Mouse (Mus musculus) intestine, embryonic 15.5 days (tissue): Measurements from ENCODE around the gene Ssmem1. TPM values are rescaled to one million over a fixed set of nuclear protein-coding genes. Genes with fewer than 3 reads are reported as not detected.
A peak's percentile ranks its signal among the peaks of the same experiment; 100 is the strongest.

Source experiments
- ATAC-seq: fragments of 200-750 bp; cut with Nextera tagmentation; 2 replicates; pipeline ENCODE4 v1.8.0; 2017; ENCODE audit warnings: moderate TSS enrichment, moderate library complexity
- H3K27ac ChIP-seq: fragments of 300-500 bp; sonication (generic); 2 replicates; pipeline ENCODE4 v1.5.1; 2015; ENCODE audit warnings: mild to moderate bottlenecking, inconsistent platforms
- H3K27me3 ChIP-seq: fragments of 300-500 bp; sonication (generic); replicated peaks from 2 replicates; pipeline ENCODE4 v1.6.1; 2015; ENCODE audit warnings: inconsistent platforms
- H3K36me3 ChIP-seq: fragments of 300-500 bp; sonication (generic); 2 replicates; pipeline ENCODE4 v1.6.1; 2015; ENCODE audit warnings: inconsistent platforms
- H3K4me1 ChIP-seq: fragments of 300-500 bp; sonication (generic); replicated peaks from 2 replicates; pipeline ENCODE4 v1.6.1; 2015; ENCODE audit warnings: inconsistent platforms
- H3K4me2 ChIP-seq: fragments of 300-500 bp; sonication (generic); replicated peaks from 2 replicates; pipeline ENCODE4 v1.6.1; 2015; ENCODE audit warnings: mild to moderate bottlenecking, inconsistent platforms
- H3K4me3 ChIP-seq: fragments of 300-500 bp; sonication (generic); replicated peaks from 2 replicates; pipeline ENCODE4 v1.5.1; 2015; ENCODE audit warnings: inconsistent platforms
- H3K9ac ChIP-seq: fragments of 300-500 bp; sonication (generic); 2 replicates; pipeline ENCODE4 v1.6.1; 2015; ENCODE audit warnings: inconsistent platforms
- H3K9me3 ChIP-seq: fragments of 300-500 bp; sonication (generic); 2 replicates; pipeline ENCODE4 v1.6.1; 2016; ENCODE audit warnings: inconsistent platforms
- WGBS: fragments of 180-500 bp; shearing (Covaris S2); methylation state at CpG from one replicate; pipeline ENCODE4 v1.1.7; 2015; 5-methylcytosine and 5-hydroxymethylcytosine counted together
- polyA plus RNA-seq: library from polyadenylated mRNA; unstranded; fragments of >200 nt; fragmentation: Nextera tagmentation; extraction: Ambion mirVana; gene quantifications from 2 replicates; pipeline ENCODE4 v1.2.1, GENCODE M21; 2015

Gene Ssmem1
- polyA plus RNA-seq, 1 experiment from 2014 or later, result not detected

GRCm38 (mm10) chr6:30477784-30478183, 31.9 kb upstream of the Ssmem1 start:
- Histone ChIP-seq H3K4me2 (no peak overlapping the region), H3K9me3 (no peaks in the 10 kb centered on the region), H3K4me1 (peaks cover 16% of the 10 kb centered on the region; the same call in 1 of the 2 replicates), H3K4me3 (no peak overlapping the region), H3K36me3 (peaks cover 9% of the 10 kb centered on the region), H3K9ac (no peak overlapping the region), H3K27ac (no peak overlapping the region), H3K27me3 (no peaks in the 10 kb centered on the region)
- peak; percentile 28; the same call in 1 of the 2 replicates for ATAC-seq
- WGBS, result 72% methylated on average over 6 of the region's 6 CpGs

GRCm38 (mm10) chr6:30479418-30479817, 30.2 kb upstream of the Ssmem1 start:
- no peaks in the 10 kb centered on the region for H3K9me3 ChIP-seq
- no peaks in the 10 kb centered on the region for H3K27me3 ChIP-seq
- H3K4me3 ChIP-seq, result no peak overlapping the region
- H3K27ac ChIP-seq, result no peak overlapping the region
- peaks cover 11% of the 10 kb centered on the region for H3K36me3 ChIP-seq
- no peak overlapping the region for H3K4me2 ChIP-seq
- peaks cover 16% of the 10 kb centered on the region; the same call in 1 of the 2 replicates for H3K4me1 ChIP-seq
- WGBS, result 69% methylated on average over 3 of the region's 3 CpGs
- H3K9ac ChIP-seq, result no peak overlapping the region
- ATAC-seq, result no peak

GRCm38 (mm10) chr6:30482908-30483307, 26.7 kb upstream of the Ssmem1 start:
- no peaks in the 10 kb centered on the region for H3K27me3 ChIP-seq
- H3K4me3 ChIP-seq, result no peak overlapping the region
- H3K36me3 ChIP-seq, result peaks cover 24% of the 10 kb centered on the region
- no peaks in the 10 kb centered on the region for H3K9me3 ChIP-seq
- H3K4me2 ChIP-seq, result no peak overlapping the region
- H3K9ac ChIP-seq, result no peak overlapping the region
- H3K27ac ChIP-seq, result no peak overlapping the region
- ATAC-seq, result no peak
- no peaks in the 10 kb centered on the region for H3K4me1 ChIP-seq
- 80% methylated on average over 2 of the region's 2 CpGs for WGBS

DNA sequence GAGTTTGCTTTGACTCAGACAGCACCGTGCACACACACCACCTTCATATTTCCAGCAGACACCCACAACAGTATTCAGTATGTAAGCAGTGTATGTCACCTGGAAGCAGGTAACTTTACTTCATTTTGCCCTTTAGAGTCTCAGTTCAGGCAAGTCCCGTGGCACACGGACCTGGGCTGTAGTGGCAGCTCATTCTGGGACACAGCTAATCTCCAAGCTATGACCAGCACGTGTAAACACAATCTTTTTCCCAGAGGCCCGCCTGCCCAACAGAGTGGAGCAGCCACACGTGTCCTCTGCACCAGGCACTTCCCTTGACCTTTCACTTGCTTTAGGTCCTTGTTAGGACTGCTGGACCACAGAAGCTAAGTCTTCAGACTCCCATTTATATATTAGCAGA, 23.1 kb upstream of the Ssmem1 start:
- no peaks in the 10 kb centered on the region for H3K9me3 ChIP-seq
- peaks cover 16% of the 10 kb centered on the region for H3K36me3 ChIP-seq
- H3K4me1 ChIP-seq, result no peaks in the 10 kb centered on the region
- H3K4me3 ChIP-seq, result no peak overlapping the region
- no peaks in the 10 kb centered on the region for H3K27me3 ChIP-seq
- H3K4me2 ChIP-seq, result no peak overlapping the region
- 0 out of 2 replicates have a peak, but pooled peaks have one; percentile 55 for ATAC-seq
- no peak overlapping the region for H3K27ac ChIP-seq
- no peak overlapping the region for H3K9ac ChIP-seq
- WGBS, result 86% methylated on average over 6 of the region's 6 CpGs

- no peaks in the 10 kb centered on the region for H3K27me3 ChIP-seq
- WGBS, result 79% methylated on average over 3 of the region's 3 CpGs
- H3K9me3 ChIP-seq, result no peaks in the 10 kb centered on the region
- no peak overlapping the region for H3K4me3 ChIP-seq
- H3K9ac ChIP-seq, result no peak overlapping the region
- ATAC-seq, result no peak
- no peaks in the 10 kb centered on the region for H3K4me1 ChIP-seq
- no peak overlapping the region for H3K27ac ChIP-seq
- H3K36me3 ChIP-seq, result peaks cover 16% of the 10 kb centered on the region
- H3K4me2 ChIP-seq, result no peak overlapping the region
Measured at GRCm38 (mm10) chr6:30499049-30499448, 10.6 kb upstream of the Ssmem1 start.

- no peak for ATAC-seq
- no peaks in the 10 kb centered on the region for H3K27me3 ChIP-seq
- H3K4me3 ChIP-seq, result peak overlapping the region; percentile 49
- H3K36me3 ChIP-seq, result 0 out of 2 replicates have a peak, but pooled peaks cover 8% of the 10 kb centered on the region
- no peaks in the 10 kb centered on the region for H3K9me3 ChIP-seq
- H3K4me2 ChIP-seq, result peak overlapping the region; percentile 67
- 3% methylated on average over 2 of the region's 2 CpGs for WGBS
- H3K4me1 ChIP-seq, result 0 out of 2 replicates have a peak, but pooled peaks cover 3% of the 10 kb centered on the region
- peak overlapping the region; percentile 95 for H3K27ac ChIP-seq
- peak overlapping the region; percentile 64 for H3K9ac ChIP-seq
Measured at GRCm38 (mm10) chr6:30508824-30509223, 825 bp upstream of the Ssmem1 start.

DNA sequence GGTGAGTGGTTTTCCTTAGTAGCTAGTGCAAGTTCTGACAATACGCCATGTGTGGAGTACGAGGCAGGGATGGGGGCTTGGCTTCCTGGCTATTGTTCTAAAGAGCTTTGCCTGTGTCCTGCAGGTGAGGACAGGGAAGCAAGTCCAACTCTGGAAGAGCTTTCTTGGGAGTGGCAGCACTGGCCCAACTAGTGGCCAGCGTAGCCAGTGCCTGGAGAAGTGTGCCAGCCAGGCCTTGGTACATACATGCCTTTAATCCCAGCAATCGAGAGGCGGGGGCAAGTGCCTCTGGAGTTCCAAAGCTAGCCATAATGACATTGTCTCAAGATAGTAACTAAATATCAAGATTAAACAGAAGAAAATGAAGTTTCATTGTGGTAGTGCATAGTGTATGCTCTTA, 642 bp downstream of the Ssmem1 start:
- Histone ChIP-seq H3K4me3 (no peak overlapping the region), H3K27ac (peak overlapping the region; percentile 76), H3K4me1 (0 out of 2 replicates have a peak, but pooled peaks cover 3% of the 10 kb centered on the region), H3K27me3 (no peaks in the 10 kb centered on the region), H3K36me3 (0 out of 2 replicates have a peak, but pooled peaks cover 4% of the 10 kb centered on the region), H3K9ac (no peak overlapping the region), H3K4me2 (peak overlapping the region; percentile 67; the same call in 1 of the 2 replicates), H3K9me3 (no peaks in the 10 kb centered on the region)
- ATAC-seq, result no peak
- WGBS, result 70% methylated on average over 5 of the region's 5 CpGs

- H3K27ac ChIP-seq, result no peak overlapping the region
- no peaks in the 10 kb centered on the region for H3K9me3 ChIP-seq
- ATAC-seq, result no peak
- no peak overlapping the region for H3K9ac ChIP-seq
- no peak overlapping the region for H3K4me3 ChIP-seq
- H3K36me3 ChIP-seq, result no peaks in the 10 kb centered on the region
- H3K4me1 ChIP-seq, result 0 out of 2 replicates have a peak, but pooled peaks cover 3% of the 10 kb centered on the region
- H3K27me3 ChIP-seq, result no peaks in the 10 kb centered on the region
- 15% methylated on average over 9 of the region's 9 CpGs for WGBS
- no peak overlapping the region for H3K4me2 ChIP-seq
Measured at GRCm38 (mm10) chr6:30514242-30514641, 4.6 kb downstream of the Ssmem1 start.

DNA sequence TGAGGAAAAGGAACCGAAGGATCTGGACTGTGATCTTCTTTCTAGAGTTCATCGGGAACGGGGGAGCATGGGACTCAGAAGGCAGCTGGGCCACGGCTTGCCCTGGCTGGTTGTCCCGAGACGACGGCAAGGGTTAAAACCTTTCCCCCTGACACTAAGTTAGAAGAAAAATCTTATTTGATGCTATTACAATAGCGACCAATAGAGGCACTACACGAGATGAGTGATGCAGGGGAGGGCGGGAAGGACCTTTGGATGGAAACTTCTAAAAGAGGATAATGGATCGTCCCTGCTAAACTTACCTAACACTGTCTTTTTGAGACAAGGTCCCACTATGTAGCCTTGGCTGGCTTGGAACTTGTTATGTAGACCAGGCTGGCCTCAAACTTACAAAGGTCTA, 10.8 kb downstream of the Ssmem1 start:
- no peaks in the 10 kb centered on the region for H3K27me3 ChIP-seq
- no peaks in the 10 kb centered on the region for H3K9me3 ChIP-seq
- no peak for ATAC-seq
- WGBS, result 70% methylated on average over 11 of the region's 11 CpGs
- H3K27ac ChIP-seq, result no peak overlapping the region
- no peaks in the 10 kb centered on the region for H3K36me3 ChIP-seq
- no peak overlapping the region for H3K4me2 ChIP-seq
- H3K4me3 ChIP-seq, result no peak overlapping the region
- no peak overlapping the region for H3K9ac ChIP-seq
- H3K4me1 ChIP-seq, result 0 out of 2 replicates have a peak, but pooled peaks cover 4% of the 10 kb centered on the region

- Histone ChIP-seq H3K9ac (no peak overlapping the region), H3K27ac (peak overlapping the region; percentile 52), H3K4me1 (peaks cover 17% of the 10 kb centered on the region; the same call in 1 of the 2 replicates), H3K36me3 (no peaks in the 10 kb centered on the region), H3K9me3 (no peaks in the 10 kb centered on the region), H3K4me2 (no peak overlapping the region), H3K27me3 (no peaks in the 10 kb centered on the region), H3K4me3 (no peak overlapping the region)
- ATAC-seq, result no peak
- 44% methylated on average over 7 of the region's 7 CpGs for WGBS
Measured at GRCm38 (mm10) chr6:30525456-30526332, 16.0 kb downstream of the Ssmem1 start.

DNA sequence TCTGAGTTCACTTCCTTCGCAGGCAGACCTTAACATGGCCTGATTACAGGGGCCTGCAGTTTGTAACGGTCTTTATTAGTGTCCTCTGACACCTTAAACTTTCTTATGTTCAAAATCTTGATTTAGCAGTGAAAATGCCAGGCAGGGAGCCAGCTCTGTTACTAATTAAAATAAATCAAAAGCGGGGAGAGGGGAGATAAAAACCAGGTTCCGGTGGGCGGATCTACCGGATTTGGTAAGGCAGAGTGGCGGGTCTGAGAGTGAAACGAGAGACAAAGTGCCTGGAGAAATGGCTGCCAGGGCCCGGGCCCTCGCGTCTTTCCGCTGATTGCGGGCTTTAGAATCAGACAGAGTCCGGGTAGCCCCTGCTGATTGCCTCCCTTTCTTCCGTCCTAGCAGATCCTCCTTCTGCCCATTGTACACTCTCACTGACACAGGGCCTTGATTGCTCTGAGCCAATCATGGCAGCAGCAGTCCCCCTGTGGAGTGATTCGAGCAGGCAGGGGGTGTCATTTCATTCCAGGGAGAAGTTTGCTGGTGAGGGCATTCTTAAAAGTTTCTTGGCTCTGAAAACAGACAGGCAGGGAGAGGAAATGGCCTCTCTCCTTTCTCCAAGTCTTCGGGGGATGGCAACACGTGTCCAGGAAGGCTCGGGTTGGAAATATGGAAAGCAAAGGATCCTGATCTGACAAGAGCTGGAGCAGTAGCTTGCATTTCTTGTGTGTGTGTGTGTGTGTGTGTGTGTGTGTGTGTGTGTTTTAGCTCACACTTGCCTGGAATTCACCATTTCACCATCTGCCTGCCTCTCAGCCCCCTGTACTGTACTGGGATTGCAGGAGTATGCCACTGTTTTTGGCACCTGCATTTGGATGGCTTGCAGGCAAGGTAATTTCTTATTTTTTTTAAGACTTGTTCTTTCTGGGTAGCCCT, 17.2 kb downstream of the Ssmem1 start:
- peaks cover 17% of the 10 kb centered on the region; the same call in 1 of the 2 replicates for H3K4me1 ChIP-seq
- H3K27me3 ChIP-seq, result no peaks in the 10 kb centered on the region
- WGBS, result 22% methylated on average over 19 of the region's 19 CpGs
- peak overlapping the region; percentile 79 for H3K27ac ChIP-seq
- 0 out of 2 replicates have a peak overlapping the region, but pooled peaks have one; percentile 21 for H3K4me2 ChIP-seq
- no peak overlapping the region for H3K9ac ChIP-seq
- H3K4me3 ChIP-seq, result no peak overlapping the region
- H3K36me3 ChIP-seq, result no peaks in the 10 kb centered on the region
- no peaks in the 10 kb centered on the region for H3K9me3 ChIP-seq
- ATAC-seq, result peak; percentile 55

DNA sequence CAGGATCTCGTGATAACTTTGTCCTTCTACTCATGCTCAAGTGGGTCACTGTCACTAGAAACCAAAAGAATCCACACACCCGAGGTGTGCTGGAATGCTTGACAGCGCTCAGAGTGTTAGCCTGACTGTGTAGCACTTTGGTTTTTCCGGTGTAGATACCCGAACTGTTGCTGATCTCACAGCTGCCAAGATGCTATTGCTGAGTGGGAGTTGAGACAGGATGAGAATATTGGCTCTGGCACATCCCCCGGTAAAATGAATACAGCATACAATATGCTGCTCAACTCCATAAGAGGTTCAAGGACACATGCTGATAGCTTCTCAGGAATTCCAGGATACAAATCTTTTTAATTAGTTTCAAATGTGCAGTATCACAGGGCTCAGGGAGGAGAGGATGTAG, 19.2 kb downstream of the Ssmem1 start:
- Histone ChIP-seq H3K4me2 (no peak overlapping the region), H3K9ac (no peak overlapping the region), H3K27me3 (no peaks in the 10 kb centered on the region), H3K4me3 (no peak overlapping the region), H3K4me1 (peaks cover 17% of the 10 kb centered on the region; the same call in 1 of the 2 replicates), H3K9me3 (no peaks in the 10 kb centered on the region), H3K36me3 (no peaks in the 10 kb centered on the region), H3K27ac (0 out of 2 replicates have a peak overlapping the region, but pooled peaks have one; percentile 4)
- ATAC-seq, result no peak
- 61% methylated on average over 6 of the region's 6 CpGs for WGBS
